Mouse (Mus musculus): ENCODE data around the gene Cdh4.

The Cdh4 gene

GRCm38 (mm10) chr2:179729802-179730201 lies 287.6 kb downstream of the Cdh4 start:
- no peak for DNase-seq (ENCODE audit: low spot score in 2 of 2)

- no peak for DNase-seq (ENCODE audit: low spot score in 2 of 2)
Measured at GRCm38 (mm10) chr2:179733141-179733831, 291.1 kb downstream of the Cdh4 start.

GRCm38 (mm10) chr2:179742419-179742818 lies 300.2 kb downstream of the Cdh4 start:
- no peak for DNase-seq (ENCODE audit: low spot score in 2 of 2)

DNA sequence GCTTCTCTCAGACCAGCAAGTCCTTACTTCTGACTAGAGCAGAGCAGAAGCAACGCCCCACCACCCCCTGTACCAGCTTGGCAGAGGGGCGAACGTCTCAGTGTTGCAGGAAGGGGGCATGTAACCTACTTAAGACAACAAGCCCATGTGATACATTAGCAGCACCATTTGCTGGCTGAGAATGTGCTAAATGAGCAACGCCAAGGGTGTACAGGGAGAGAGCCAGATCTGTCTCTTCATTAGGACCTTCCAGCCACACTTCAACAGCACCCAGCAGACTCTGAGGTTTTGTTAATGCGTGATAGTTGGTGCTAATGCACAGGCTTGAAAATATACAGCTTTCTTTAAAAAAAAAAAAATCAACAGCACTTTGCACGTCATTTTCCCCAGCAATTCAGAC lies 300.6 kb downstream of the Cdh4 start:
- no peak for DNase-seq (ENCODE audit: low spot score in 2 of 2)

DNA sequence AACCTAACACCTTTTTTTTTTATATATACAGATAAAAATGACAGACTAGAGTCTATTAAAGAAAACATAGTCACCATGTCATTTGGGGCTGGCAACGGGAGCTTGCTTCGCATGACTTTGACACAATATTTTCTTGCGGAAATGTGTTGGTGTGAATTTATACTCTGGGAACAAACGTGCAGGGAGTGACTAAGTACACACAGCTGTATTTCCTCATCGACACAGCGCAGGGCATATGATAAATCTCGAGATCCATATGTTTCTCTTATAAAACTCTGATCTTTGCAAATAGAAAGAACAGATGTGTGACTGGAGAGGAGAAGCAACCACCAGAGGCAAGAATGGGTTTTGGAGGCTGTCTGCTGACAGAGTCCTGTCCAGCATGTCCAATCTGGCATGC lies 304.3 kb downstream of the Cdh4 start:
- no peak for DNase-seq (ENCODE audit: low spot score in 2 of 2)

GRCm38 (mm10) chr2:179749399-179749798 lies 307.2 kb downstream of the Cdh4 start:
- no peak for DNase-seq (ENCODE audit: low spot score in 2 of 2)

DNA sequence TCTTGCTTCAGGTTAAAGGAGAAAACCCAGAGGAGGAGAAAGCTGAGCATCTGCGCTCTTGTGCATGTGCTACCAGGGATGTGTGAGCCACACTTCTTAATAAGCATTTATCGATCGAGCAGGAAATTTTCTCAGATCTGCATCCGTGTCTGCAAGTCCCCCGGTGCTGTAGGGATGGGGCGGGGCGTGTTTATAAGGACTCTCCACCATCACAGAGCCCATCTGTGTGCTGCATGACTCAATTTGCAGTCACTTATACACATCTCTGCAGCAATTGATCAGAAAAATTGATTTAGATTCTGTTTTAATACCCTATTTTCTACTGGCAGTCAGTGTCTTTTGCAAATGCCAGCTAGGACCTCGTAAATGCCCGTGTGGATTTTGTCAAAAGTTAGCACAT lies 311.6 kb downstream of the Cdh4 start:
- no peak for DNase-seq (ENCODE audit: low spot score in 2 of 2)

DNA sequence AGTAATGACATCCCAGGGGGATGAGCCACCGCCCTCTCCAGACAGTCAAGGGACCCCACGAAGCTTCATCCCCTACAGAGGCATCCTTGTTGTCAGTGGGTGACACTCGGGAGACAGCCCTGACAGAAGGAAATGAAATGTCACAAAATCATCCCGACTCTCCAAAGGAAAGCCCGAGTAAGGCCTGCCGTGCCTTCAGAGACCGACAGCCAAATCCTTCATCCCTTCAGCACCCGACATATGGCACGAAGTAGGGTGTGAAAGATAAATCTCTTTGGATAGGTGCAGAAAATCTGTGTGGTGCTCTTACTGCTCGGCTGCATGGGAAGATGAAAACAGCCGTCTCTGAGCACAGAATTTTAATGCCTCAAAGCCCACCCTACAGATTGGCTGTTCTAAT lies 312.5 kb downstream of the Cdh4 start:
- no peak for DNase-seq (ENCODE audit: low spot score in 2 of 2)

DNA sequence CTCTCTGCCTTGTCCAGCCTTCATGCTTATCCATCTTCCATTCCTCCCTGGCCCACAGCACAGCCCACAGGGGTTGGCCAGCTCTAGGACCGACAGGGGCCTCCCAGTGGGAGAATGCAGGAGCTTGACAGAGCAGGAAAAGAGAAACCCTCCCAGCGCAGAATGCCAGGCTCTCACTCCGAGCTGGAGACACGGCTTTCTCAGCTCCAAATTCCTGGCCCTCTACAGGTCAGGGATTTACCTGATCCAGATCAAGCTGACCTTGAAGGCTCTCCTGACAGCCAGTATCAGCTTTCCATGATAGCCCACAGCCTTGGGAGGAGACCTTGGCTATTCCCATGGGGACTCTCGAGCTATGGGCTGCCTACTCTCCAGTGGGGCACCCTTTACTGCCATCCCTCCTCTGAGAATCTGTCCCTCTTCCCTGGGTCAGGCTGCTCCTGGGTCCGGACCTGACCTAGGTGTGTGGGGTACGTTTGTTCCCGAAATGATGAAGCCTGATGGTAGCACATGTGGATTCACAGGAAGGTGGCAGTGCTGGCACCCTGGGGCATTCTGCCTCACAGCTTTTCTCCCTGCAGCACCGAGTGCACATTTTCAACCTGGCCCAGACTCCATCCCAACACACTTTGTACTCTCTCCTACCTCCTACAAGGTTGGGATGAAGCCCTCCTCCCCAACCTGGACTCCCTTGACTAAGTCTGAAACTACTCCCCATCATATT lies 319.6 kb downstream of the Cdh4 start:
- DNase-seq (ENCODE audit: low spot score in 2 of 2), result no peak

GRCm38 (mm10) chr2:179762521-179763305 lies 320.5 kb downstream of the Cdh4 start:
- no peak for DNase-seq (ENCODE audit: low spot score in 2 of 2)

GRCm38 (mm10) chr2:179764460-179764859 lies 322.2 kb downstream of the Cdh4 start:
- no peak for DNase-seq (ENCODE audit: low spot score in 2 of 2)

DNA sequence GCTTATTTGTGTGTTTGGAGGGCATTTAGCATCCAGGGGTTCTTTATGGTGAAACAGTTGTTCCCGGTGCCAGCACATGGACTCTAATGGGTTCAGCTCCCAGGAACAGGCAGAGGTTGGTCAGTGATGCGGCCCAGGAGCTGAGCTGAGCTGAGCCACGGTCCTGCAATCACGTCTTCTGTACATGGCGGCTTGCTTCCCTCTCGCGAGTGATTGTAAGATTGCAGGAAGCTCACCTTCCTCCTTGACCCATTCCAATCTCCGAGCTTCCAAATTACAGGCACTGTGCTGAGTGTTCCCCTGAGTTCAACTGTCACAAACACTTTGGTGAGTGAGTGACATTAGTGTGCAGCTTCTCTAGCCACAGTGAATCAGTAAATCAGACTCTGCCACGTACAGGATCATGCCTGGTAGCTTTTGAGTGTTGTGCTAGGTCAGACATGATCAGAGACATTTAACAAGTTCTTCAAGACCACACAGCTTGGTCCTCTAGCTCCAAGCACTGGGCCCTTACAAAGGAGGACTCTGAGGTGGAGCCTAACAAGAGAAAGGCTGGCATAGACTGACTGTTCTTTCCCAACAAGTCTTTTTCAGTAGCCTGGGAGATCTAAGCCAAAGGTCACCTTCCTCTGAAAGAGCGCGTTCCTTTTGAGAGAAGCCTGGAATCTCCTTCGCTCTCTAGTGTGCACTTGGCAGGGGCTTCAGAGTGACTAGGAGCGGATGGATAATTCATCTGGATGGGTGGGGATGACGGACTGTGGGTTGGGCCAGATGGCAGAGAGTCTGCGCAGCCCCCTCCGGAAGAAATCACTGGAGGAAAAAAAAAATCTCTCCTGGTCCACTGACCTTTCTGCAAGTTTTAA lies 324.7 kb downstream of the Cdh4 start:
- DNase-seq (ENCODE audit: low spot score in 2 of 2), result no peak

DNA sequence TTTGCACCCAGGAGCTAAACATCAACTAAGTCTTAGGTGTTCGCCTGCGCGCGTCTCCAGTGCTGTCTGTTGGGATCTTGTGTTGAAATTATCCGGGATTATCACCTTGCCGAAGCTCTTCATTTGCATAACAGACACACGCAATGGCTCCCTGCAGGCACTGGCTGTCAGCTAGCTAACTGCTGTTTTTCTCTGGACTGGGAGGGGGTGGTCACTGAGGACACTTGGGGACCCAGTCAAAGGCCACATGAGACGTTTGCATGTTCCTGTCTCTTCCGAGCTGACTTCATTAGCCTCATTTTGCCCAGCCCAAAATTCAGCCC lies 325.3 kb downstream of the Cdh4 start:
- no peak for DNase-seq (ENCODE audit: low spot score in 2 of 2)

- no peak for DNase-seq (ENCODE audit: low spot score in 2 of 2)
Measured at GRCm38 (mm10) chr2:179769137-179769536, 326.9 kb downstream of the Cdh4 start.

DNA sequence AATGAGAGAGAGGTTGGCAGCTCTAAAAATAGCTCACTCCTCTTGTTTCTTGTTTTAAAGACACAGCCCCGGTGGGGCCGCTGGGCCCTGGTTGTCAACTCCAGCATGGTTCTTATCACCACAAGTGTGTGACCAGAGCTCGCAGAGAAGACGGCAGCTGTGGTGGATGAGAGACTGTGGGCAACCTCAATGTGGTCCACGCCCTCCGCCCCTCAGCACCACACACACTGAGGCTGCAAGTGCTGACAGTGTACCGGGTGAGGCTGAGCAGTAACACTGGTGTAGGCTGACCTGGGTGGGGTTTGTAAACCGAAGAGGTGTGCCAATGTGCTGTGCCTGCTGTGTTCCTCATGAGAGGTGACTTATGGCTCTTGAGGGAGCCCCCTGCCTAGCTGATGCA lies 327.7 kb downstream of the Cdh4 start:
- no peak for DNase-seq (ENCODE audit: low spot score in 2 of 2)

- no peak for DNase-seq (ENCODE audit: low spot score in 2 of 2)
Measured at GRCm38 (mm10) chr2:179774440-179775110, 332.3 kb downstream of the Cdh4 start.

- no peak for DNase-seq (ENCODE audit: low spot score in 2 of 2)
Measured at GRCm38 (mm10) chr2:179775999-179776705, 333.9 kb downstream of the Cdh4 start.

- no peak for DNase-seq (ENCODE audit: low spot score in 2 of 2)
Measured at GRCm38 (mm10) chr2:179779266-179779665, 337.0 kb downstream of the Cdh4 start.

DNA sequence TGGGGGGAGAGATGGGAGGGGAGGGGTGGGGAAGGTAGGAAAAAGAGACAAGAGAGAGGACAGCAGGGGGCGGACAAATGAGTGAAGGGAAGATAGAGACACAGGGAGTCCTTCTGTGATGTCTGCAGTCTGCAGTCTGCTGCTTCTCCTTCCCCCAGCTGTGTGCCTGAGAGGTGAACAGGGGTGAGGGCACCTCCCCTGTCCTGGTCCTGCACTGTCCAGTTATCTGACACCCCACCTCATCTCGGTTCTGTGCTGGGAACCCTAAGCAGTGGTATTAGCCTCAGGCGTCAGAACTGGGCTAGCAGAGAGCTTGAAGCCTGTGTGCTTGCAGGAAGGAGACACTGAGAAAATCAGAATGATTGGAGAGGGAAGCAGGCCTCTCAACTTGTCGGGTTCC lies 338.7 kb downstream of the Cdh4 start:
- DNase-seq (ENCODE audit: low spot score in 2 of 2), result no peak

DNA sequence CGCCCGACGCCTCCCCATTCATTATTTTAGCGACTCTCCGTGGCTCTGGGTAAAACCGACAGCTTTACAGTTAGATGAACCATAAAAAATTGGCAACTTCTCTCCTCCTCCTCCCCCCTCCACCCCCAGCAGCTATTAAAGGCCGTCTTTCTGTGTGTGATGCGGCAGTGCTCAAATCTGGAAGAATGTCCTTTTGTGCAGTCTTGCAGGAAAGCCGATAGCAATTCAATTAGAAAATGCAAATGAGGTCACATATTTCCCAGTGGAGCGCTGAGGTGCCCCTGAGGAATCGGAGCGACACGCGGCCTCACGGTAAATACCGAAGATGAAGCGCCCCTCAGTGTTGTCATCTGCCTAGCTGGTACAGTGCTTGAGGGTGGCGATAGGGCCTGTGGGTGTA lies 345.0 kb downstream of the Cdh4 start:
- no peak for DNase-seq (ENCODE audit: low spot score in 2 of 2)

GRCm38 (mm10) chr2:179787797-179788196 lies 345.6 kb downstream of the Cdh4 start:
- no peak for DNase-seq (ENCODE audit: low spot score in 2 of 2)

Measured in natural killer cell, adult 2 months (primary cell).